Mouse (Mus musculus) cerebellum, adult (tissue): ENCODE measurements around the gene Hic1.

Source experiments
- ATAC-seq: cut with Nextera tagmentation; 2 replicates; pipeline ENCODE4 v1.9.2; 2017; ENCODE audit warnings: mild to moderate bottlenecking, moderate library complexity, mixed read lengths; ENCODE audit not compliant: insufficient number of reproducible peaks, low FRiP score, low TSS enrichment

The Hic1 gene

DNA sequence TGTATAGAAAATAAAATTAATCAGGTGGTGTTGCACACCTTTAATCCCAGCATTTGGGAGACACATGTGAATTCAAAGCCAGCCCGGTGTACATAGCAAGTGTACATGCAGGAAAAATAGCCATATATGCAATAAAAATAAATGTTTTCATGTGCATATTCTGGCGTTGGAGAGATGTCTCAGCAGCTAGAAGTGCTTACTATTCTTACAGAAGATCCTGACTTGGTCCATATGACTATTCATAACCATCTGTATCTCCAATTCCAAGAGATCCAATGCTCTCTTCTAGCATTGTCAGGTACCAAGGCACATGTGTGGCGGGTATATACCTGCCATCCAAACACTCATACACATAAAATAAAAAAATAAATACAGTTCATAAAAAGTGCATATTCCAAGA lies 42.9 kb downstream of the Hic1 start:
- no peak for ATAC-seq

DNA sequence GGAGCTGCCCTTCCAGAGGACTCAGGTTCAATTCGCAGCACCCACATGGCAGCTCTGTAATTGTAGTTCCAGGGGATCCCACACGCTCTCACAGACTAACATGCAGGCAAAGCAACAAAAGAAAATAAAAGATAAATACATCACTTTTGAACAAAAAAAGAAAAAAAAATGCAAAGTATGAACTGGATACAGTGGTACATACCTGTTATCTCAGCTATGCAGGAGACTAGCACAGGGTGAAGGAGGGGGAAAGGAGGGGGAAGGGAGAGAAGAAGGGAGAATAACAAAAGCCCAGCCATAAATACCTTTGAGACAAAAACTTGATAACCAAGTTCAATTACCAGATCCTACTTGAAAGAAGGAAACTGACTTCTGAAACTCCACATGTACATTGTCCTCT lies 44.9 kb downstream of the Hic1 start:
- no peak for ATAC-seq

DNA sequence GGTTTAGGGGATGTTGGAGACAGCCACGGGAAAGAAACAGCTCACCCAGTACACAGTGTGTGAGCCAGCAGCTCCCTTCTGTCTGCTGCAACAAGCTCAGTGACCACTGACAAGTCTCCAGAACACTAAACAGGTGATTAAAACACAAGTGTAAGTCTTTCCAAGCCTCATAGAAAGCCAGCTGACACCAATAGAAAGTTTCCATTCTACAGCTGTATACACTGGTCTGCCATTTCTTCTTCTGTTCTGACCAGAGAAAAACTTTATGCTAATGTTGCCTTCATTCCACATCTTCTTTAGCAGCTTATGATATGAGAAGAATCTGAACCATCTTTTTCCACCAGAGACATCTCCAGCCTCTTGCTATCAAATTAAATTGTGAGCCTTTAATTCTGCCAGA lies 48.0 kb downstream of the Hic1 start:
- ATAC-seq = no peak

DNA sequence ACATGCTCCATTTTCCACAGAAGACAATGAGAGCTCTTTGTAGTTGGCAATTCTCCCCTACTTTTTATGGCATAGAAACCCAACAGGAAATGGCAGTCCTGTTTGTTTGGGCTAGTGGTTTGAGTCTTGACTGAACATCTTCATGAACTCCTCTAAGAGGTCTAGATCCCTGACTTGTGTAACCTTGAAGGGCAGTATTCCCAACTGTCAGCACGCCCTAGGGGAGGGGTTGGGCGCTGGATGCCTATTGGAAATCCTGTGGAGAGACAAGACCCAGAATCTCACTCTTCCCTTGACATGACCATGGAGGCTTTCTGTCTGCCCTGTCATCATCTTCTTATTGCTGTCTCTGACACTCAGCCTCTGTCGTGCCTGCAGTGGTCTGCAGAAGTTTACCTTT lies 49.5 kb downstream of the Hic1 start:
- ATAC-seq = no peak

DNA sequence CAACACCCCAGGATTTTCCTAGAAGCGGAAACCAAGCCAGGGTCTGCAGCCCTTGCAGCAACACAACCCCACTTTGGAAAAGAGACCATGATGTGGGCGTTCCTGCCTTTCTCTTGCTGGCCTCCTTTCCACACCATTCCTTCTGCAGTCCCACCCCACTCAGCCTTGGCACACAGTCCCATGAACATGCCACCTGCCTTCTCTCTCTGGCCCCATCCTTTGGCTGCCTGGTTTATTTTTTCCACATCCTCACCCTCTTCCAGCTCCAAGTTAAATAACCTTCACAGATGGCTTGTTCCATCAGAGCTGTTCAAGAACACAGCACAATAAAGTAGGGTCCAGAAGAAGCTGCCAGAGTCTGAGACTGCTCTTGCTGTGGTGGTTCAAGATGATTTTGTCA lies 50.0 kb downstream of the Hic1 start:
- peak; percentile 66; the same call in 1 of the 2 replicates for ATAC-seq

DNA sequence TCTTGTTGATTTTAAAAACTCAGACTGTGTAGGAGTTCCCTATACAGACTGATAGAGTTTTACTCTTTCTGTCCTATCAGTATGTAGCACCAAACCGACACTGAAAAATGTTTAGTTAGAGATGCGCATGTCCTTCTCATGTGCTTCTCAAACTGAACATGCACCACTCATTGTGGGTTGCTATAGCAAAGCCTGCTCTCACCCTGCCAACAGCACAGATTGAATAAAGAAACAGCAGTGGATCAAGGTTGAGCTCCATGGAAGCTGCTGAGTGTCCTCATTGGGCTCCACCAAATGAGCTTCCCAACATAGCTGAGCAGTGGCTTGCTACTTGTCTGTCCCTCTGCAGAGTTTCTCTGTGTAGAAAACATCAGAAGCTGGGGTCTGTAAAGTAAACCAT lies 51.2 kb downstream of the Hic1 start:
- no peak for ATAC-seq

DNA sequence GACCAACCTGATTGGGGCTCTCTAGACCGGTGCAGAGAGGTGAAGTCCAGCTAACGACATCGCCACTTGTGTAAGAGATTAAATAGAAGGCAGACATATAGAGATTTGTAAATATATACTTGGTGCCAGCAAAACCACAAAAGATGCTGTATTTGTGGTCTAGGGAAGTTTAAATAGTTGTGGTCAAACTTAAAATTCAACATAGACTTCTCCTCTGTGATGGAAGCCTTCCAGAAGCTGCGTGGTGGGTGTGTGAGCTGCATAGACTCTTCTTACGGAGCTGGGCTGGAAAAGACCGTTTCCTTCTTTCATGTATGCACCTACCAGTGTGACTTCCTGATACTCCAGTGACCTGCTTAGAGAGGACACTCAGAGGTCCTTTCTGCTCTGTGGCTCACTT lies 52.9 kb downstream of the Hic1 start:
- ATAC-seq = no peak
